Mouse (Mus musculus): ENCODE measurements at regions not wholly inside any gene's neighbourhood (a gene's known extent, or its start where the extent isn't known, plus 50 kb on each side); places are given as distances from the start of the nearest gene placed in this dataset.

DNA sequence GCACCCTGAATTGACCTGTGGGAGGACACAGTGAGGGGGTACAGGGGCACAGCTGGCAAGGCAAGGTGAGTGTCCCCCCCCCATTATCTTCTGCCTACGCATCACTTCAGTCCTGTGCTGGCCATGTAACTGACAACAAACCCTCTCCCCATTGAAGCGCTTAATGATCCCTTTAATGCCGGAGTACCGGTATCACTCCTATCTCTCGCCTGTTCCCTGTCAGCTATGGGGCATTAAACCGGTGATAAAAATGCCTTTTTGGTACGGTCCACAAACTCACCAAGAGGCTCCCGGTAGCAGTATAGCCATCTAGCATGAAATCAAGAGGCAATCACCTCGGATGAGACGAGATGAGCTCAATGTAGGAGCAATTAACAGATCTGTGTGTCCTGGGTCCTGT is 62.8 kb upstream of the Fstl4 start:
- no peak for DNase-seq (ENCODE audit: low spot score in 2 of 2)

DNA sequence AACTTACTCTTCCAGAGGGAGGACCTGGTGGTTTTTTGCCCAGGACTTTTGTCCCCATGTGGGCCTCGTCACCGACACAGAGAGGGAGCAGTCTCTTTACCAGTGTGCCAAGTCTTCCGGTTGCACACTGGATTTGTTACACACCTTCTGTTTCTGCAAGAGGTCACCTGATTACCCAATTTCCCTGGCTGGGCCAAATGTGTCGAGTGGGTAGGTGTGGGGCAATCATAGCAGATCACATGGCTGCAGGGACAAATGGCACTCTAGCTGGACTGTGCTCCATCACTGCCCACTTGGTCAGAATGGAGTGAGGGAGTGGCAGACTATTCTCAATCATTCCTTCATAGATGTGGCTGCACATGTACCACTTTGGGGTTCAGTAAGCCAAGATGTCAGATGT is 61.0 kb upstream of the Fstl4 start:
- DNase-seq (ENCODE audit: low spot score in 2 of 2) = no peak
